Mouse (Mus musculus) small intestine, adult 2 months (tissue): Measurements from ENCODE around the gene Kndc1. TPM values are rescaled to one million over a fixed set of nuclear protein-coding genes. Genes with fewer than 3 reads are reported as not detected.

Source experiments
- H3K27ac ChIP-seq: fragments of 200-500 bp; 2 replicates; pipeline ENCODE4 v1.5.1; 2012; ENCODE audit warnings: low read depth, low read length, control low read depth, inconsistent platforms; ENCODE audit not compliant: insufficient read depth
- H3K27me3 ChIP-seq: fragments of 200-500 bp; 2 replicates; pipeline ENCODE4 v1.6.1; 2012; ENCODE audit warnings: mild to moderate bottlenecking, moderate library complexity, low read length, inconsistent platforms; ENCODE audit not compliant: control insufficient read depth, insufficient read depth
- H3K36me3 ChIP-seq: fragments of 200-500 bp; 2 replicates; pipeline ENCODE4 v1.6.1; 2012; ENCODE audit warnings: mild to moderate bottlenecking, low read length, control low read depth, inconsistent platforms; ENCODE audit not compliant: control insufficient read depth, insufficient read depth
- H3K4me1 ChIP-seq: fragments of 200-500 bp; 2 replicates; pipeline ENCODE4 v1.6.1; 2012; ENCODE audit warnings: low read length, inconsistent platforms, mixed read lengths; ENCODE audit not compliant: control insufficient read depth, insufficient read depth, insufficient read length
- H3K4me3 ChIP-seq: fragments of 200-500 bp; 2 replicates; pipeline ENCODE4 v1.5.1; 2012; ENCODE audit warnings: low read depth, mild to moderate bottlenecking, control low read depth, inconsistent platforms, low read length, moderate library complexity
- CTCF ChIP-seq: fragments of 200-500 bp; IDR thresholded peaks from 2 replicates; pipeline ENCODE4 v1.5.1; 2012; ENCODE audit warnings: low read depth, mild to moderate bottlenecking, control low read depth, inconsistent platforms, low read length, moderate library complexity, mixed read lengths; ENCODE audit not compliant: insufficient replicate concordance, insufficient read length; ENCODE audit errors: extremely low read depth
- POLR2A ChIP-seq: fragments of 200-500 bp; IDR thresholded peaks from 2 replicates; pipeline ENCODE4 v1.6.1; 2012; ENCODE audit warnings: low read depth, mild to moderate bottlenecking, control low read depth, inconsistent platforms, low read length, moderate library complexity
- WGBS: fragments of 180-500 bp; shearing (Covaris S2); methylation state at CpG from one replicate; pipeline ENCODE4 v1.1.7; 2018; 5-methylcytosine and 5-hydroxymethylcytosine counted together
- polyA plus RNA-seq: library from polyadenylated mRNA; depleted of rRNA; stranded (reverse); fragments of >200 nt; gene quantifications from 2 replicates; pipeline ENCODE4 v1.2.3, GENCODE M21; 2012; rRNA removed

The Kndc1 gene
- polyA plus RNA-seq, 1 experiment = 0.16 TPM

- 69% methylated on average over 9 of the region's 9 CpGs for WGBS
- no peaks in the 10 kb centered on the region for H3K36me3 ChIP-seq
- TF ChIP-seq CTCF = no peak
- TF ChIP-seq POLR2A = no peak
- peaks cover 6% of the 10 kb centered on the region for H3K4me1 ChIP-seq
- H3K27me3 ChIP-seq = no peaks in the 10 kb centered on the region
- no peak overlapping the region for H3K4me3 ChIP-seq
- no peak overlapping the region for H3K27ac ChIP-seq
Observed at GRCm38 (mm10) chr7:139988272-139988671, 93.8 kb downstream of the Kndc1 start.

GRCm38 (mm10) chr7:139990864-139991394, 96.4 kb downstream of the Kndc1 start:
- no peaks in the 10 kb centered on the region for H3K27me3 ChIP-seq
- H3K36me3 ChIP-seq = no peaks in the 10 kb centered on the region
- WGBS = 40% methylated on average over 8 of the region's 8 CpGs

More at GRCm38 (mm10) chr7:139990864-139991394, 96.4 kb downstream of the Kndc1 start:
- no peak for TF ChIP-seq CTCF
- TF ChIP-seq POLR2A = no peak
- Histone ChIP-seq H3K27ac (no peak overlapping the region), H3K4me1 (peaks cover 6% of the 10 kb centered on the region), H3K4me3 (no peak overlapping the region)

Other genes starting within 250 kb of the Kndc1 start
- 0.11 TPM in 1 of 2 replicates, not detected in the other for gene Cfap46, start 210.9 kb upstream of the Kndc1 start, polyA plus RNA-seq
- gene Adgra1, start 60.5 kb upstream of the Kndc1 start, polyA plus RNA-seq = 0.11 and 0.25 TPM in 2 replicates
- gene Utf1, start 49.1 kb downstream of the Kndc1 start, polyA plus RNA-seq = 0.20 and 0.67 TPM in 2 replicates
- gene 6430531B16Rik, start 84.1 kb downstream of the Kndc1 start, polyA plus RNA-seq = 0.06 and 0.16 TPM in 2 replicates
- gene Adam8, start 97.9 kb downstream of the Kndc1 start, polyA plus RNA-seq = 4.9 and 7.3 TPM in 2 replicates
- gene Zfp511, start 141.7 kb downstream of the Kndc1 start, polyA plus RNA-seq = 54.9 and 68.9 TPM in 2 replicates
- gene Tubgcp2, start 142.0 kb downstream of the Kndc1 start, polyA plus RNA-seq = 5.1 and 9.1 TPM in 2 replicates
- 0.10 TPM in 1 of 2 replicates, not detected in the other for gene Msx3, start 154.4 kb downstream of the Kndc1 start, polyA plus RNA-seq
- 1.0 and 1.4 TPM in 2 replicates for gene Caly, start 187.9 kb downstream of the Kndc1 start, polyA plus RNA-seq
- 3,061 and 5,933 TPM in 2 replicates for gene Prap1, start 198.7 kb downstream of the Kndc1 start, polyA plus RNA-seq
- gene Fuom, start 207.7 kb downstream of the Kndc1 start, polyA plus RNA-seq = 76.8 and 111 TPM in 2 replicates
- 11.0 and 13.5 TPM in 2 replicates for gene Paox, start 221.1 kb downstream of the Kndc1 start, polyA plus RNA-seq
- 47.4 and 48.1 TPM in 2 replicates for gene Echs1, start 221.8 kb downstream of the Kndc1 start, polyA plus RNA-seq
- 8.3 and 16.6 TPM in 2 replicates for gene Mtg1, start 242.9 kb downstream of the Kndc1 start, polyA plus RNA-seq